Mouse (Mus musculus): ENCODE measurements at regions not wholly inside any gene's neighbourhood (a gene's known extent, or its start where the extent isn't known, plus 50 kb on each side); places are given as distances from the start of the nearest gene placed in this dataset.
A peak's percentile ranks its signal among the peaks of the same experiment; 100 is the strongest.

DNA sequence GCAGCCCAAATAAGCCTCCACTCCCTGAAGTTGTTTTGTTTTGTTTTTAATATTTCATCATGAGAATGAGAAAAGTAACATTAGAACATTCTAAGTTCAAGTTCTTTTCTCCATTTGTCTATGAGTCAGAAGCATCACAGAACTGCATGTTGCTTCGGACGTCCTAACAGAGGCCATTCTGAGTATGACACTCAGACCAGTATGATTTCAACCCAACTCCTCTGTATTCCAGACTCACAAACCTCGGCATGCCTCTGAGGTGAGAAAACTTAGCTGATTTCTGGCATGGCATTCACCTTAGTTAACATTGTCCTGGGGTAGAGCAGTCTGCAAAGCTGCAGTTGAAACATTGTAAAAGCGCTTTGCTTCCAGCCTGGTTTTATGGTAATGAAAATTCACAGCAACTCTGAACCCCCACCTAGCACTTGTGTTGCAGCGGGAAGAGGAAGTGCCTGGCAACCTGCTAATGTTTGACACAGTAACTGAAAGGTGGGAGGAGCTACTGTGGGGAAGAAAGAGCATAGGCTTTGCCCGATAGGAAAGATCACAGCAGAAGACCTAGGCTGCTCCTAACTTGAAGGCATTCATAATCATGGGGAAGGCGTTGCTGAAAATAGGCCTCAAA is 104.8 kb upstream of the Irs2 start:
- Histone ChIP-seq H3K9me3 (no peaks in the 10 kb centered on the region), H3K27me3 (0 out of 2 replicates have a peak, but pooled peaks cover 2% of the 10 kb centered on the region), H3K9ac (replicated peaks) (no peak overlapping the region), H3K36me3 (no peaks in the 10 kb centered on the region), H3K4me2 (no peak overlapping the region), H3K4me3 (replicated peaks) (no peak overlapping the region), H3K4me1 (replicated peaks) (peaks cover 28% of the 10 kb centered on the region), H3K27ac (no peak overlapping the region)
- no peak for ATAC-seq (ENCODE audit: insufficient number of reproducible peaks, insufficient read depth, low FRiP score, low TSS enrichment, low read depth)
- WGBS: 53% methylated on average over 7 of the region's 7 CpGs

GRCm38 (mm10) chr8:11111987-11112386 is 103.7 kb upstream of the Irs2 start:
- WGBS: 79% methylated on average over 2 of the region's 2 CpGs
- H3K27ac ChIP-seq: no peak overlapping the region

GRCm38 (mm10) chr8:11107435-11107834 is 99.2 kb upstream of the Irs2 start:
- WGBS: 86% methylated on average over 1 of the region's 1 CpGs

More at GRCm38 (mm10) chr8:11111987-11112386, 103.7 kb upstream of the Irs2 start:
- Histone ChIP-seq H3K4me2 (no peak overlapping the region), H3K4me3 (replicated peaks) (no peak overlapping the region), H3K4me1 (replicated peaks) (peaks cover 28% of the 10 kb centered on the region), H3K36me3 (no peaks in the 10 kb centered on the region), H3K27me3 (no peaks in the 10 kb centered on the region), H3K9me3 (no peaks in the 10 kb centered on the region), H3K9ac (replicated peaks) (no peak overlapping the region)
- no peak for ATAC-seq (ENCODE audit: insufficient number of reproducible peaks, insufficient read depth, low FRiP score, low TSS enrichment, low read depth)

GRCm38 (mm10) chr8:11107021-11107420 is 98.8 kb upstream of the Irs2 start:
- Histone ChIP-seq H3K9me3 (no peaks in the 10 kb centered on the region), H3K4me2 (no peak overlapping the region), H3K27ac (no peak overlapping the region), H3K9ac (replicated peaks) (no peak overlapping the region), H3K36me3 (no peaks in the 10 kb centered on the region), H3K4me1 (replicated peaks) (no peaks in the 10 kb centered on the region), H3K27me3 (no peaks in the 10 kb centered on the region), H3K4me3 (replicated peaks) (no peak overlapping the region)
- WGBS: 82% methylated on average over 5 of the region's 5 CpGs
- no peak for ATAC-seq (ENCODE audit: insufficient number of reproducible peaks, insufficient read depth, low FRiP score, low TSS enrichment, low read depth)

More at GRCm38 (mm10) chr8:11107435-11107834, 99.2 kb upstream of the Irs2 start:
- H3K27ac ChIP-seq: no peak overlapping the region
- no peaks in the 10 kb centered on the region for H3K36me3 ChIP-seq
- no peaks in the 10 kb centered on the region for H3K27me3 ChIP-seq
- H3K4me2 ChIP-seq: no peak overlapping the region
- no peak overlapping the region for H3K9ac ChIP-seq (replicated peaks)
- no peak for ATAC-seq (ENCODE audit: insufficient number of reproducible peaks, insufficient read depth, low FRiP score, low TSS enrichment, low read depth)
- no peak overlapping the region for H3K4me3 ChIP-seq (replicated peaks)
- no peaks in the 10 kb centered on the region for H3K4me1 ChIP-seq (replicated peaks)
- no peaks in the 10 kb centered on the region for H3K9me3 ChIP-seq

- ATAC-seq (ENCODE audit: insufficient number of reproducible peaks, insufficient read depth, low FRiP score, low TSS enrichment, low read depth): no peak
- H3K9me3 ChIP-seq: no peaks in the 10 kb centered on the region
- no peaks in the 10 kb centered on the region for H3K27me3 ChIP-seq
- no peak overlapping the region for H3K4me3 ChIP-seq (replicated peaks)
- peaks cover 11% of the 10 kb centered on the region for H3K4me1 ChIP-seq (replicated peaks)
- 86% methylated on average over 10 of the region's 10 CpGs for WGBS
- H3K4me2 ChIP-seq: no peak overlapping the region
- no peak overlapping the region for H3K9ac ChIP-seq (replicated peaks)
- no peak overlapping the region for H3K27ac ChIP-seq
- H3K36me3 ChIP-seq: no peaks in the 10 kb centered on the region
Measured at GRCm38 (mm10) chr8:11103745-11104607, 95.7 kb upstream of the Irs2 start.

DNA sequence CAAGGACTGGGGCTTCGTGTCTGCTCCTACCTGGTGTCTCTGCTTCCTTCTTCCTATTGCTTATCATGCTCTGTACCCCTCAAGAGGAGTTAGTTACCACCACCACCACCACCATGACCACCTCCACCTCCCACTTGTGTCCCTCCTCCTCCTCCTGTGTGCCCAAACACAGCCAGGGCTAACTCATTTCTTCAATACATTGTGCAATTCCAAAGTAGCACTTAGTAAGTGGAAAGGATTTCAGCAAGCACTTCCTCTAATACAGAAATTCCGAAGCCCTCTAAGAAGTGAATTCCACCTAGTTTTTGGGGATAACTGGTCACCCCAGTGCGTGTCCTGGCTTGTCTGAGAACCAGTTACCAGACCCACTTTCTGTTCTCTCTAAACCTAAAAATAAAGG is 92.1 kb upstream of the Irs2 start:
- H3K36me3 ChIP-seq: no peaks in the 10 kb centered on the region
- ATAC-seq (ENCODE audit: insufficient number of reproducible peaks, insufficient read depth, low FRiP score, low TSS enrichment, low read depth): no peak
- peak overlapping the region; percentile 86 for H3K27ac ChIP-seq
- H3K4me2 ChIP-seq: no peak overlapping the region
- 84% methylated on average over 3 of the region's 3 CpGs for WGBS
- no peak overlapping the region for H3K4me3 ChIP-seq (replicated peaks)
- H3K27me3 ChIP-seq: no peaks in the 10 kb centered on the region
- no peak overlapping the region for H3K9ac ChIP-seq (replicated peaks)
- H3K4me1 ChIP-seq (replicated peaks): peaks cover 28% of the 10 kb centered on the region
- H3K9me3 ChIP-seq: no peaks in the 10 kb centered on the region

DNA sequence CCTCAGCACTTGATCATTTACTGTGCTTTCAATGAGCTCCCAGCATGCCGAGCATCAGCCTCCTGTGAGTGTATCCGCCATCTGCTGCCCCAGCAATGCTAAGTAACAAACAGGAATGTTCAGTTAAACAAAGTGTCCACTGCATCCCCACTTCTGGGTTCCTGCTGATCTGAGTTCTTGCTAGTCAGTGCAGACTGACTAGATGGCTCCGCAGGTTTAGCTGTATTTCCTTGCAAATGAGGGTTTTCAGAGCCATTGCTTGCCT is 91.3 kb upstream of the Irs2 start:
- ATAC-seq (ENCODE audit: insufficient number of reproducible peaks, insufficient read depth, low FRiP score, low TSS enrichment, low read depth): no peak
- H3K4me2 ChIP-seq: no peak overlapping the region
- H3K27ac ChIP-seq: peak overlapping the region; percentile 86
- no peaks in the 10 kb centered on the region for H3K9me3 ChIP-seq
- H3K9ac ChIP-seq (replicated peaks): no peak overlapping the region
- no peaks in the 10 kb centered on the region for H3K36me3 ChIP-seq
- no peaks in the 10 kb centered on the region for H3K27me3 ChIP-seq
- WGBS: 71% methylated on average over 3 of the region's 3 CpGs
- peaks cover 35% of the 10 kb centered on the region for H3K4me1 ChIP-seq (replicated peaks)
- H3K4me3 ChIP-seq (replicated peaks): no peak overlapping the region

DNA sequence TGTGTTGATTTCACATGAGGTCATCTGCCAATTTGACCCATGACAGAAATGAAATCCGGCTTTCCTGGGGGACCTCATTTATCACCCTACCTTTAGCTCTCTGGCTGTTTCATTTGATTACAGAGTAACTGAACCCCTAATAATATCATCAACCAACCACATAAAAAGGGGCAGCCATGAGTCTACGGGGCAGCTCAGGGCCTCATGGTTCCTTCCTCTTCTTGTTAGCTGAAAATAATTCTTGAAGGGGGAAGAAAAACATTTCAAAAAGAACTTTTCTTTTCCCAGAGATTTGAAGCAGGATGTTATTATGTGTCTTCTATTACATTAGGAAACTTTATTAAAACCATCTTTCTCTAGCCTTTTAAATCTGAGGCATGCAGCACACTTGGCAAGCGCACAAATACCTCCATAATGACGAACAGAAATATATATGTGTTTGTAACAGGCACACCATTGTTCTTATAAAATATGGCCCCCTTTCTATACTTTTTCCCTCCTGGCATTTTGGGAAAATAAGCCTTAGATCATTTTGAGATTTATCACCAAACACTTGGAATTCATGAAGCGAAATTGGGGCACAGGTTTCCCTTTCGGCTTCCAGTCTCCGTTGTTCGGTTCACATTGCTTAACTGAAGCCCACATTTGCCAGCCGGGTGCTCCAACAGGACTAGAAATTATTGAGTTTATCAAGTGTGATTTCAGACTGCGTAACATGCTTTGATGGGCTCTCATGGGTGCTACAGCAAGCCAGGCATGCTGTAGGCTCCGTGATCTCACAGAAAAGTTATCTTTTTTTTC is 90.7 kb upstream of the Irs2 start:
- no peaks in the 10 kb centered on the region for H3K9me3 ChIP-seq
- 52% methylated on average over 11 of the region's 11 CpGs for WGBS
- peak overlapping the region; percentile 86 for H3K27ac ChIP-seq
- H3K36me3 ChIP-seq: no peaks in the 10 kb centered on the region
- no peak overlapping the region for H3K9ac ChIP-seq (replicated peaks)
- no peaks in the 10 kb centered on the region for H3K27me3 ChIP-seq
- H3K4me3 ChIP-seq (replicated peaks): no peak overlapping the region
- peaks cover 40% of the 10 kb centered on the region for H3K4me1 ChIP-seq (replicated peaks)
- peak; percentile 54; the same call in 1 of the 2 replicates for ATAC-seq (ENCODE audit: insufficient number of reproducible peaks, insufficient read depth, low FRiP score, low TSS enrichment, low read depth)
- peak overlapping the region; percentile 32 for H3K4me2 ChIP-seq

GRCm38 (mm10) chr8:11098228-11098778 is 90.0 kb upstream of the Irs2 start:
- Histone ChIP-seq H3K4me2 (peak overlapping the region; percentile 32), H3K27ac (peak overlapping the region; percentile 86), H3K9ac (replicated peaks) (0 out of 2 replicates have a peak overlapping the region, but pooled peaks have one; percentile 18), H3K4me1 (replicated peaks) (peaks cover 40% of the 10 kb centered on the region), H3K27me3 (no peaks in the 10 kb centered on the region), H3K4me3 (replicated peaks) (no peak overlapping the region), H3K36me3 (no peaks in the 10 kb centered on the region), H3K9me3 (no peaks in the 10 kb centered on the region)
- WGBS: 38% methylated on average over 10 of the region's 10 CpGs
- peak; percentile 66; the same call in 1 of the 2 replicates for ATAC-seq (ENCODE audit: insufficient number of reproducible peaks, insufficient read depth, low FRiP score, low TSS enrichment, low read depth)

DNA sequence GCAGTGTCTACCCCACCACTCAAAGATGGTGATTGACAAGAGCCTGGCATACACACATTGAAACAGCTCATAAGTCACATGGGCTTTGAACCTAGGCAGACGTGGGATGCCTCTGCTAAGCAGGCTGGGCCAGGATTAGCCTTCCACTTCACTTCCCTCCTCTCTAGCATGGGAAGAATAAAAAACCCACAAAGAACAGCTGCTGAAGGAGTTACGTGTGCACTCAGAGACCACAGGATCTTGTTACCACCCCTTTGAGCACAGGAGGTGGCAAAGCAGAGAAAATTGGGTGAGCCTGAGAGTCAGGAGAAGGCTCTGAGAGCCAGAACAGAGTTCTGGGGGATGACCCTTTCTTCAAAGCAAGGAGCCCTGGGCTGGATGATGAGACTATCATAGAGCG is 89.6 kb upstream of the Irs2 start:
- Histone ChIP-seq H3K4me2 (no peak overlapping the region; the same call in 1 of the 2 replicates), H3K4me1 (replicated peaks) (peaks cover 40% of the 10 kb centered on the region), H3K9ac (replicated peaks) (no peak overlapping the region), H3K9me3 (no peaks in the 10 kb centered on the region), H3K27ac (peak overlapping the region; percentile 86), H3K4me3 (replicated peaks) (no peak overlapping the region), H3K36me3 (no peaks in the 10 kb centered on the region), H3K27me3 (no peaks in the 10 kb centered on the region)
- ATAC-seq (ENCODE audit: insufficient number of reproducible peaks, insufficient read depth, low FRiP score, low TSS enrichment, low read depth): no peak
- WGBS: 56% methylated on average over 3 of the region's 3 CpGs

GRCm38 (mm10) chr8:11094516-11094915 is 86.3 kb upstream of the Irs2 start:
- Histone ChIP-seq H3K27ac (no peak overlapping the region), H3K4me1 (replicated peaks) (peaks cover 43% of the 10 kb centered on the region), H3K9me3 (no peaks in the 10 kb centered on the region), H3K9ac (replicated peaks) (no peak overlapping the region), H3K36me3 (no peaks in the 10 kb centered on the region), H3K4me3 (replicated peaks) (no peak overlapping the region), H3K27me3 (no peaks in the 10 kb centered on the region), H3K4me2 (no peak overlapping the region)
- no peak for ATAC-seq (ENCODE audit: insufficient number of reproducible peaks, insufficient read depth, low FRiP score, low TSS enrichment, low read depth)
- WGBS: 61% methylated on average over 8 of the region's 8 CpGs
